Mouse (Mus musculus) kidney, adult 2 months (tissue): ENCODE results near the gene Txnip.
A peak's percentile ranks its signal among the peaks of the same experiment; 100 is the strongest.

ENCODE experiments used
- CTCF ChIP-seq: fragments of 200-500 bp; conservative IDR thresholded peaks from 2 replicates; pipeline ENCODE4 v1.5.1; 2011; ENCODE audit warnings: low read depth, mild to moderate bottlenecking, control low read depth, low read length, moderate library complexity, mixed read lengths; ENCODE audit not compliant: insufficient read depth, insufficient read length
- POLR2A ChIP-seq: fragments of 200-500 bp; IDR thresholded peaks from one replicate; pipeline ENCODE4 v1.6.1; 2011; ENCODE audit warnings: low read depth, low read length, control low read depth

DNA sequence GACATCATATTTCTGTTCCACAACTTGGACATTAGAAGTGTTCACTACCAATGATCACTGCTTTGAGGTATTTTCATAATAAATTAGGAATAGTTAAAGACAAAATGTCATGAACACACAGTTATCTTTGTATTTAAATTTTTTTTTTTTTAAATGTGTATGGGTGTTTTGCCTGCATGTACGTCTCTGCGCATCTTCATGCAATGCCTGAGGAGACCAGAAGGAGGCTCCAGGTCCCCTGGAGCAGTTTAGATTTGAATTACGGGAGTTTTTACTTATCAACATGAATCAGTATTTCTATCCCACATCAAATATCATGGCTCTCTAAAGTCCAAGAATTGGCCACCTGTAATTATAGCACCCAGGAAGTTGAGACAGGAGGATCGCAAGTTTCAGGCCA, 35.6 kb upstream of the Txnip start:
- no peak for TF ChIP-seq POLR2A
- peak; percentile 47 for TF ChIP-seq CTCF
